Comparison of ENCODE assay signal across 8 mouse cellular contexts in the genomic region with DNA sequence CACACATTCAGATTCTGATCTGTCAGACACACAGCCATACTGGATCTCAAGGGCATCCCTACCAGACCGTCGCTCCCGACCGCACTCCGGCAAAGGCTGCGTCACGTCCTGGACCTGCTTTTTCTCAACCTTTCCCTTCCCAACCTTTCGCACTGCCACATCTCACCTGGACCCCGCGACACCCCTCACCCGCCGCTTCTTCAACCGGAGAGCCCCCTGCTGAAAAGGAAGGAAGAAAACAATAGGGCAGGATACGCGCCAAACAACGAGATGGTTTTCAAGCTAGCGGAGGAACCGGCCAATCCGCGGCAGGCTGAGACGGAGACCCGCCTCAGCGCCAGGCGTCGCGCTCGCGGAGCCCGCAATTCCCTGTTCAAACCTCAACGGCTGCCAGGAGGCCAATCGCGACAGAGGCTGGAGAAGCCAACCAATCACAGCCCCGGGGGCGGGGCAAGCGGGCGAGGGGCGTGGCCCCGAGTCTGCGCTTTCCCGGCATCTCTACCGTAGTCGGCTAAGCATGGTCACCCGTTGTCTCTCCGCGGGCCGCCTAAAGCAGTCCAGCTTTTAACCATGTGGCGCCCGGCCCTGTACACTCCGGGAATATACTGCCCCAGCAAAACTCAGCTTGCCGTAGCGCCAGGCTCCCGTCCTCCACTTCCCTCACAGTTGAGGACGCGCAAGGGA. TPM values are rescaled to one million over a fixed set of nuclear protein-coding genes. Genes with fewer than 3 reads are reported as not detected.
A peak's percentile ranks its signal among the peaks of the same experiment; 100 is the strongest.
DNase-seq lines count a peak whose midpoint lies in the region; ATAC-seq lines count a peak whose summit lies in the region.

Gene Ncapd2, minus strand, starts transcription at position 370 of the 684 bp plus-strand sequence.
Gene Mrpl51, plus strand, starts transcription at position 470 of the 684 bp plus-strand sequence.

- H3K9me3 ChIP-seq in heart, embryonic 14.5 days (ENCODE audit: control insufficient read depth, low read length): no peaks in the 10 kb centered on the region
- H3K9me3 ChIP-seq in liver, embryonic 13.5 days (replicated peaks): no peaks in the 10 kb centered on the region
- H3K9me3 ChIP-seq in stomach, embryonic 16.5 days (replicated peaks; ENCODE audit: control insufficient read depth, low read length): no peaks in the 10 kb centered on the region

- peaks cover 2 to 21% of the 10 kb centered on the region in 2 experiments; a peak in 2 of 4 replicates for H3K4me1 ChIP-seq in heart, embryonic 14.5 days (ENCODE audit: control insufficient read depth in 2 of 2, insufficient read depth in 2 of 2, low read length in 2 of 2)
- peaks cover 46% of the 10 kb centered on the region for H3K4me1 ChIP-seq in liver, embryonic 13.5 days (replicated peaks)
- peaks cover 15% of the 10 kb centered on the region for H3K4me1 ChIP-seq in stomach, embryonic 16.5 days (ENCODE audit: control insufficient read depth, insufficient read depth, low read length)

- peak within 1 kb of the TSS; percentile 90 for H3K4me2 ChIP-seq in heart, embryonic 14.5 days (ENCODE audit: low read length)
- peak within 1 kb of the TSS; percentile 75 for H3K4me2 ChIP-seq in liver, embryonic 13.5 days
- peak within 1 kb of the TSS; percentile 74 for H3K4me2 ChIP-seq in stomach, embryonic 16.5 days (ENCODE audit: low read depth, low read length)

- peak within 1 kb of the TSS; percentile 92 for H3K9ac ChIP-seq in heart, embryonic 14.5 days (ENCODE audit: low read length)
- H3K9ac ChIP-seq in liver, embryonic 13.5 days: peak within 1 kb of the TSS; percentile 92
- peak within 1 kb of the TSS; percentile 89 for H3K9ac ChIP-seq in stomach, embryonic 16.5 days (ENCODE audit: low read length)

- WGBS in heart, embryonic 14.5 days: under 1% methylated on average over 54 of the region's 54 CpGs
- under 1% methylated on average over 54 of the region's 54 CpGs for WGBS in liver, embryonic 13.5 days (ENCODE audit: insufficient replicate concordance)
- under 1% methylated on average over 54 of the region's 54 CpGs for WGBS in stomach, embryonic 16.5 days

- H3K4me3 ChIP-seq in heart, embryonic 14.5 days (ENCODE audit: control insufficient read depth in 1 of 2, insufficient read depth in 1 of 2, low read depth in 1 of 2, low read length in 2 of 2): peak within 1 kb of the TSS; percentile 75 to 80
- peak within 1 kb of the TSS; percentile 83 for H3K4me3 ChIP-seq in liver, embryonic 13.5 days (replicated peaks)
- peak within 1 kb of the TSS; percentile 91 for H3K4me3 ChIP-seq in stomach, embryonic 16.5 days (replicated peaks; ENCODE audit: low read length)

- peak within 1 kb of the TSS; percentile 93 to 100 for H3K27ac ChIP-seq in heart, embryonic 14.5 days (replicated peaks in 1 of 2; ENCODE audit: control insufficient read depth in 1 of 2, insufficient read depth in 1 of 2, low read depth in 2 of 2, low read length in 2 of 2)
- peak within 1 kb of the TSS; percentile 100 for H3K27ac ChIP-seq in liver, embryonic 13.5 days
- H3K27ac ChIP-seq in stomach, embryonic 16.5 days (ENCODE audit: low read length): peak within 1 kb of the TSS; percentile 100

- peak; percentile 95 for DNase-seq in c-Kit-negative CD71-positive TER-119-positive erythroid progenitor cells, embryonic 14.5 days (ENCODE audit: low read depth, low spot score)
- peak; percentile 90 for DNase-seq in fibroblast of lung, adult 2 months (ENCODE audit: low read depth)
- peak; percentile 99 for DNase-seq in kidney, postnatal 14 days
- peak; percentile 97 for DNase-seq in liver, embryonic 13.5 days
- DNase-seq in neural tube, embryonic 10.5 days (ENCODE audit: extremely low spot score, low spot score): peak; percentile 98

- peaks cover 62% of the 10 kb centered on the region for H3K36me3 ChIP-seq in heart, embryonic 14.5 days (ENCODE audit: control insufficient read depth, insufficient read depth, low read length)
- H3K36me3 ChIP-seq in liver, embryonic 13.5 days: peaks cover 58% of the 10 kb centered on the region
- H3K36me3 ChIP-seq in stomach, embryonic 16.5 days (ENCODE audit: control insufficient read depth, insufficient read depth, low read length): peaks cover 14% of the 10 kb centered on the region; the same call in 1 of the 2 replicates

- no peaks in the 10 kb centered on the region for H3K27me3 ChIP-seq in heart, embryonic 14.5 days (ENCODE audit: control insufficient read depth, insufficient read depth, low read length)
- H3K27me3 ChIP-seq in liver, embryonic 13.5 days: no peaks in the 10 kb centered on the region
- no peaks in the 10 kb centered on the region for H3K27me3 ChIP-seq in stomach, embryonic 16.5 days (ENCODE audit: control insufficient read depth, insufficient read depth, low read length)

- ATAC-seq in CD4-positive, CD25-positive, alpha-beta regulatory T cell, adult 4 months: peak; percentile 96
- ATAC-seq in heart, embryonic 14.5 days (ENCODE audit: insufficient number of reproducible peaks, insufficient read depth, low FRiP score, low read depth): peak; percentile 94
- peak; percentile 90 for ATAC-seq in liver, embryonic 13.5 days (ENCODE audit: low read depth)
- peak; percentile 97 for ATAC-seq in stomach, embryonic 16.5 days (ENCODE audit: insufficient read depth, low FRiP score)

RNA-seq across cellular contexts. Expression of gene Ncapd2, which starts in this region (rescaled TPM):
- polyA plus RNA-seq in CD4-positive, CD25-positive, alpha-beta regulatory T cell, adult 4 months (2017; shearing (Covaris generic)): 10 to 100 TPM; 22.6 to 49.4 TPM
- polyA plus RNA-seq in heart, embryonic 14.5 days (2014; fragmentation: Nextera tagmentation; extraction: Ambion mirVana): 66.0 and 67.5 TPM in 2 replicates
- polyA plus RNA-seq in liver, embryonic 13.5 days (2015; fragmentation: Nextera tagmentation; extraction: Ambion mirVana): 94.5 and 101 TPM in 2 replicates
- 90.3 and 102 TPM in 2 replicates for polyA plus RNA-seq in stomach, embryonic 16.5 days (2015; fragmentation: Nextera tagmentation; extraction: Ambion mirVana)

RNA-seq across cellular contexts. Expression of gene Mrpl51, which starts in this region (rescaled TPM):
- polyA plus RNA-seq in CD4-positive, CD25-positive, alpha-beta regulatory T cell, adult 4 months (2017; shearing (Covaris generic)): 10 to 100 TPM; 67.5 to 77.7 TPM
- polyA plus RNA-seq in heart, embryonic 14.5 days (2014; fragmentation: Nextera tagmentation; extraction: Ambion mirVana): 261 and 264 TPM in 2 replicates
- polyA plus RNA-seq in liver, embryonic 13.5 days (2015; fragmentation: Nextera tagmentation; extraction: Ambion mirVana): 217 and 225 TPM in 2 replicates
- polyA plus RNA-seq in stomach, embryonic 16.5 days (2015; fragmentation: Nextera tagmentation; extraction: Ambion mirVana): 212 and 232 TPM in 2 replicates

Comparison
In these comparisons a context has a peak if more than half of its experiments do, and no peak if none do; other contexts are left out.
1. Peak in every context shown above with its lines: DNase-seq, ATAC-seq, H3K4me3 ChIP-seq and H3K27ac ChIP-seq.